Mouse (Mus musculus): ENCODE measurements around the gene Zfp287. TPM values are rescaled to one million over a fixed set of nuclear protein-coding genes. Genes with fewer than 3 reads are reported as not detected.

Zfp287 gene
- polyA plus RNA-seq, 1 experiment from 2014 or later = 8.0 TPM

DNA sequence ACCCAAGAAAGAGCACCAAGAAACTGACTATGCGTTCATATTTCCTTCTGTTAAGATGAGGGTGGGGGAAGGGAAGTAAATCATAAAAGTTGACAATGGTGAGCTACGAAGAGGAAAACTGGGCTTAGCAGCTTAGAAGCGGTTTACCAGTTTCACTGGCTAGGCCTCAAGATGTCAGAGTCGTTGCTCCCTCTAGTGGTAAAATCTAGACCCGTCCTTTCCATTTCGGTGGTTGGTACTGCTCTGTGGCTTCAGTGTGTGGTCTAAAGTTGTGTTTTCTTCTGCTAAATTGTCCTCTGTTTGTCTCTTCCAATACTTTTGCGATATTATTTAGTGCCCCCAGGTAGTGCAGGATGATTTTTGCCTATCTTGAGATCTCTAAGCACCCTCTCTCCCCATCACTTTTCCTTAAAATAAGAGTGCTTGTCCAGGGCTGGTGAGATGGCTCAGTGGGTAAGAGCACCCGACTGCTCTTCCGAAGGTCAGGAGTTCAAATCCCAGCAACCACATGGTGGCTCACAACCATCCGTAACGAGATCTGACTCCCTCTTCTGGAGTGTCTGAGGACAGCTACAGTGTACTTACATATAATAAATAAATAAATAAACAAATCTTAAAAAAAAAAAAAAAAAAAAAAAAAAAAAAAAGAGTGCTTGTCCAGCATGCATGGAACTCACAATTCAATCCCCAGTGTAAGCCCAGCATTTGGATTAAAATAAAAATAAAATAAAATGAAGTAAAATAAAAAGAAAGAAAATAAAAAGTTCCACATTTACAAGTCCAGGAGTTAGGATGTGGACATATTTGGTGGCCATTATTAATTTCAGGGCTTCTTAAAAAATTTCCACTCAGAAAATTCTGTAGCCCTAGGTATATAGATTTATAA lies 38.2 kb downstream of the Zfp287 start:
- H3K4me3 ChIP-seq = no peak overlapping the region
- H3K27me3 ChIP-seq (ENCODE audit: insufficient read depth, poor library complexity, severe bottlenecking) = no peaks in the 10 kb centered on the region
- 24% methylated on average over 11 of the region's 11 CpGs for WGBS
- H3K9me3 ChIP-seq = no peaks in the 10 kb centered on the region
- no peak overlapping the region for H3K27ac ChIP-seq
- DNase-seq (ENCODE audit: low spot score) = no peak
- H3K4me1 ChIP-seq = no peaks in the 10 kb centered on the region
- H3K36me3 ChIP-seq = no peaks in the 10 kb centered on the region

DNA sequence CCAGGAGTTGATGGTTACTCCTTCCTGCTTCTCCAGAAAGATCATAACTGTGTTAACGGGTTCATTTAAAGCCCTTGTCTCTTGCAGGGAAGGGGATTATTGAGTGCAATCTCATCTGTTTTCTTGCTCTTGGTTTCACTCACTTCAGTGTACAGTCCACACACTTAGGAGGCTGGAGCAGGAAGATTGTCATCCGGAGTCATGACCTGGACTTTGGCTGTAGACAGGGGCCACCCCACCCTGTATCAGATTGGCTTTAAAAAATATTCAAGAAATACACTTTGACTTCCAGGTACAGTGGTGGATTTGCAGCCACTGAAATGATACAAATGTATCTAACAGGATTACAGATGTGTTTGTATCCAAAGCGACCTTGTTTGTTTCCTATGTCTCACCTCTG lies 40.1 kb downstream of the Zfp287 start:
- no peak overlapping the region for H3K4me3 ChIP-seq
- H3K36me3 ChIP-seq = no peaks in the 10 kb centered on the region
- H3K27me3 ChIP-seq (ENCODE audit: insufficient read depth, poor library complexity, severe bottlenecking) = no peaks in the 10 kb centered on the region
- H3K27ac ChIP-seq = no peak overlapping the region
- DNase-seq (ENCODE audit: low spot score) = no peak
- H3K4me1 ChIP-seq = no peaks in the 10 kb centered on the region
- WGBS = 84% methylated on average over 3 of the region's 3 CpGs
- no peaks in the 10 kb centered on the region for H3K9me3 ChIP-seq

DNA sequence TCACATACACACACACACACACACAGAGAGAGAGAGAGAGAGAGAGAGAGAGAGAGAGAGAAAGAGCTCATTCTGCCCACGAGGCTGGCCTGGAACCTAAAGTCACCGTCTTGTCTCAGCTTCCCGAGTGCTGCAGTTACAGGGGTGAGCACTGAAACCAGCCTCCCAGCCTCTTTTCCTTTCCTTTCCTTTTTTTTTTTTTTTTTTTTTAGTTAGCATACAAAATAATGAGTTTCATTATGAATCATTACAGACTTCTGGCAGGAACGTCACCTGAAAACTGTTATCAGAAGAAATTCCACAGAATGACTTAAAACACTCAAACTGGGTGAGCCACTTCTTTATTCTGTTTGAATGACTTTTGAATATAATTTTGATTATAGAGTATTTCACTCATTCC lies 51.8 kb downstream of the Zfp287 start:
- Histone ChIP-seq H3K9me3 (no peaks in the 10 kb centered on the region), H3K4me3 (no peak overlapping the region), H3K36me3 (no peaks in the 10 kb centered on the region), H3K27ac (no peak overlapping the region), H3K27me3 (ENCODE audit: insufficient read depth, poor library complexity, severe bottlenecking) (no peaks in the 10 kb centered on the region), H3K4me1 (0 out of 2 replicates have a peak, but pooled peaks cover 8% of the 10 kb centered on the region)
- WGBS = 74% methylated on average over 4 of the region's 4 CpGs
- DNase-seq (ENCODE audit: low spot score) = no peak

DNA sequence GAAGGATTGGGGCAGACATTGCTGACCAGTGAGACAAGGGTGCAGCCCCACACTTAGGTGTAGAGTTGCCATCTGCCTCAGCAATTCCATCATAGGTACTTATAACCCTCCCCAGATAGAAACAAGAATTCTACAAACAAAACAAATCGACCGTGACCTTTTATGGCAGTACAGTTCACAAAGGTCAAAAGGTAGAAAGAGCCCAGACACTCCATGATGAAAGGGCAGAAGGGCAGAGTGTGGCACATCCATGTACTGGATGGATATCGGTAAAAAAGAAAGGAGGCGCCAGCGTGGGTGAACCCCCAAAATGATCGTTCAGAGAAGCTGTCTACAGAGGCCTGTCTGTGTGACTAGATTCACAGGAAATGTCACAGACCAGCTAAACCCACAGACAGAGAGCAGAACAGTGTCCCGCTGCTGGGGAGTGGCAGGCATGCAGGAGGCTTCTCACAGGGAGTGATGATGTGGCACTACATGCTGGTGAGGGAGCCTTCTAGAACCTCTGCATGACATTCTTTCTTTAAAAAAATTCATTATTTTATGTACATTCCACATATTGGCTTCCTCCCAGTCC lies 52.8 kb downstream of the Zfp287 start:
- WGBS = 70% methylated on average over 7 of the region's 7 CpGs

GRCm38 (mm10) chr11:62676290-62676596 lies 55.5 kb downstream of the Zfp287 start:
- Histone ChIP-seq H3K4me3 (no peak overlapping the region), H3K36me3 (no peaks in the 10 kb centered on the region), H3K4me1 (0 out of 2 replicates have a peak, but pooled peaks cover 8% of the 10 kb centered on the region), H3K27ac (no peak overlapping the region), H3K27me3 (ENCODE audit: insufficient read depth, poor library complexity, severe bottlenecking) (no peaks in the 10 kb centered on the region), H3K9me3 (no peaks in the 10 kb centered on the region)
- 85% methylated on average over 4 of the region's 4 CpGs for WGBS
- no peak for DNase-seq (ENCODE audit: low spot score)

More for the DNA sequence above, 52.8 kb downstream of the Zfp287 start:
- no peaks in the 10 kb centered on the region for H3K9me3 ChIP-seq
- H3K27ac ChIP-seq = no peak overlapping the region
- DNase-seq (ENCODE audit: low spot score) = no peak
- H3K4me1 ChIP-seq = 0 out of 2 replicates have a peak, but pooled peaks cover 8% of the 10 kb centered on the region
- no peaks in the 10 kb centered on the region for H3K27me3 ChIP-seq (ENCODE audit: insufficient read depth, poor library complexity, severe bottlenecking)
- no peak overlapping the region for H3K4me3 ChIP-seq
- no peaks in the 10 kb centered on the region for H3K36me3 ChIP-seq

- peak; percentile 85 for DNase-seq (ENCODE audit: low spot score)
- Histone ChIP-seq H3K4me3 (peak overlapping the region; percentile 45), H3K27ac (peak overlapping the region; percentile 73; the same call in 1 of the 2 replicates), H3K4me1 (0 out of 2 replicates have a peak, but pooled peaks cover 8% of the 10 kb centered on the region), H3K9me3 (no peaks in the 10 kb centered on the region), H3K36me3 (no peaks in the 10 kb centered on the region), H3K27me3 (ENCODE audit: insufficient read depth, poor library complexity, severe bottlenecking) (no peaks in the 10 kb centered on the region)
- 18% methylated on average over 17 of the region's 17 CpGs for WGBS
Observed at GRCm38 (mm10) chr11:62675480-62676289, 56.0 kb downstream of the Zfp287 start.

DNA sequence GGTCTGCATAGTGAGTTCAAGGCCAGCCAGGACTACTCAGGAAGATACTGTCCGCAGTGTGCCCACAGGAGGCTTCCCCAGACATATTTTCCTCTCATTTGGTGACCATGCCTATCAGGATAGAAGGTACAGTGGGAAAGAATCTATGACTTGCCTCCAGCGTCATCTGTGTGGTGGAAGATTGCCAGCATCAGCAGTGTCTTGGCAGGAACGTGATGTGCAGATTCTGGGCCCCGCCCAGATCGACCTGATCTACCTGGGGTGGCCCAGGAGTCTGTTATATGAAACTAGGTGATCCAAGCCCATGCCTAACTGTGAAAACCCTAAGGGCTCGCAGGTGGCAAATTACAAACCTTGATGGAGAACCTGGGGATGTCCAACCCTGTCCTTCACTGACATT lies 61.7 kb downstream of the Zfp287 start:
- Histone ChIP-seq H3K9me3 (no peaks in the 10 kb centered on the region), H3K4me3 (no peak overlapping the region), H3K36me3 (peaks cover 19% of the 10 kb centered on the region), H3K4me1 (peaks cover 17% of the 10 kb centered on the region), H3K27me3 (ENCODE audit: insufficient read depth, poor library complexity, severe bottlenecking) (no peaks in the 10 kb centered on the region), H3K27ac (peak overlapping the region; percentile 56; the same call in 1 of the 2 replicates)
- WGBS = 85% methylated on average over 6 of the region's 6 CpGs
- DNase-seq (ENCODE audit: low spot score) = no peak

GRCm38 (mm10) chr11:62669471-62669870 lies 62.2 kb downstream of the Zfp287 start:
- DNase-seq (ENCODE audit: low spot score) = no peak
- no peaks in the 10 kb centered on the region for H3K27me3 ChIP-seq (ENCODE audit: insufficient read depth, poor library complexity, severe bottlenecking)
- H3K4me3 ChIP-seq = peak overlapping the region; percentile 9; the same call in 1 of the 2 replicates
- 31% methylated on average over 12 of the region's 12 CpGs for WGBS
- H3K36me3 ChIP-seq = peaks cover 23% of the 10 kb centered on the region
- H3K9me3 ChIP-seq = no peaks in the 10 kb centered on the region
- peaks cover 17% of the 10 kb centered on the region for H3K4me1 ChIP-seq
- peak overlapping the region; percentile 56; the same call in 1 of the 2 replicates for H3K27ac ChIP-seq

- H3K4me3 ChIP-seq = no peak overlapping the region
Observed at GRCm38 (mm10) chr11:62668986-62669385, 62.7 kb downstream of the Zfp287 start.

GRCm38 (mm10) chr11:62664250-62664649 lies 67.5 kb downstream of the Zfp287 start:
- no peak for DNase-seq (ENCODE audit: low spot score)
- Histone ChIP-seq H3K27ac (no peak overlapping the region), H3K4me3 (no peak overlapping the region), H3K4me1 (0 out of 2 replicates have a peak, but pooled peaks cover 10% of the 10 kb centered on the region), H3K9me3 (no peaks in the 10 kb centered on the region), H3K36me3 (peaks cover 36% of the 10 kb centered on the region), H3K27me3 (ENCODE audit: insufficient read depth, poor library complexity, severe bottlenecking) (no peaks in the 10 kb centered on the region)
- 76% methylated on average over 6 of the region's 6 CpGs for WGBS

More at GRCm38 (mm10) chr11:62668986-62669385, 62.7 kb downstream of the Zfp287 start:
- Histone ChIP-seq H3K9me3 (no peaks in the 10 kb centered on the region), H3K27ac (no peak overlapping the region), H3K27me3 (ENCODE audit: insufficient read depth, poor library complexity, severe bottlenecking) (no peaks in the 10 kb centered on the region), H3K4me1 (peaks cover 17% of the 10 kb centered on the region), H3K36me3 (peaks cover 26% of the 10 kb centered on the region)
- WGBS = 89% methylated on average over 5 of the region's 5 CpGs
- no peak for DNase-seq (ENCODE audit: low spot score)

DNA sequence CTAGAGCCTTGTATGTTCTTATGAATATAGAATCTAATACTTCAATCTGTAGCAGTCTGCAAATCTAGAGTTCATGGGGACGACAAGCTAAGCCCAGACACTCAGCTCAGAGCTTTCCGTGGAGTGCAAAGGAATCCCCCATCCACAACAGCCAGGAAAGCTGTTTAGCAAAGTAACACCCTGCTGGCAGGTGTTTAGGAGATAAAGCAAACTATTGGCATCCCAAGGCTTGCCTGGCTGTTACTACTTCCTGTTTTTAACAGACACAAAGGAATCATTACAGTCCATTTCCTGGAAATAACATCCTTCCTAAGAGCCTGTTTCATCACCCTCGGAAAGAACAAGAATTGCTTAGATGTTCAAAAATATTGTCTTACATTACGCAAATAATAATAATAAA lies 70.8 kb downstream of the Zfp287 start:
- Histone ChIP-seq H3K4me3 (no peak overlapping the region), H3K27me3 (ENCODE audit: insufficient read depth, poor library complexity, severe bottlenecking) (no peaks in the 10 kb centered on the region), H3K4me1 (peaks cover 15% of the 10 kb centered on the region; the same call in 1 of the 2 replicates), H3K27ac (no peak overlapping the region), H3K36me3 (peaks cover 35% of the 10 kb centered on the region), H3K9me3 (no peaks in the 10 kb centered on the region)
- WGBS = 48% methylated on average over 4 of the region's 4 CpGs
- no peak for DNase-seq (ENCODE audit: low spot score)

- Histone ChIP-seq H3K27me3 (ENCODE audit: insufficient read depth, poor library complexity, severe bottlenecking) (no peaks in the 10 kb centered on the region), H3K4me3 (no peak overlapping the region), H3K9me3 (no peaks in the 10 kb centered on the region), H3K27ac (no peak overlapping the region), H3K4me1 (peaks cover 34% of the 10 kb centered on the region), H3K36me3 (peaks cover 42% of the 10 kb centered on the region)
- no peak for DNase-seq (ENCODE audit: low spot score)
- 83% methylated on average over 3 of the region's 3 CpGs for WGBS
Observed at GRCm38 (mm10) chr11:62652080-62652479, 79.6 kb downstream of the Zfp287 start.

Data from heart, embryonic 10.5 days (tissue).